Comparison of ENCODE assay signal across 9 mouse cellular contexts in genomic region chr8:124398843-124399402, GRCm38 (mm10). TPM values are rescaled to one million over a fixed set of nuclear protein-coding genes. Genes with fewer than 3 reads are reported as not detected.
DNase-seq lines count a peak whose midpoint lies in the region; ATAC-seq and TF ChIP-seq lines count a peak whose summit lies in the region.
"Had no signal": no experiment of that assay in that cellular context is flagged by ENCODE, and none has a peak within 500 bp of the region (broad histone marks: within the 10 kb centered on the region; RNA-seq: fewer than 3 reads in every experiment).

No protein-coding gene starts in this region.

- H3K27me3 ChIP-seq in heart, adult 2 months (ENCODE audit: control insufficient read depth, insufficient read depth, low read length): no peaks in the 10 kb centered on the region
- peaks cover 11% of the 10 kb centered on the region; the same call in 1 of the 2 replicates for H3K27me3 ChIP-seq in heart, embryonic 10.5 days (ENCODE audit: insufficient read depth, poor library complexity, severe bottlenecking)
- H3K27me3 ChIP-seq in spleen, adult 2 months (ENCODE audit: control insufficient read depth, insufficient read depth, low read length): no peaks in the 10 kb centered on the region
- no peaks in the 10 kb centered on the region for H3K27me3 ChIP-seq in limb, embryonic 10.5 days (ENCODE audit: low read depth, poor library complexity, severe bottlenecking)
- no peaks in the 10 kb centered on the region for H3K27me3 ChIP-seq in stomach, embryonic 15.5 days (replicated peaks)
- H3K27me3 ChIP-seq: limb, embryonic 12.5 days had no signal

- H3K4me2 ChIP-seq in stomach, embryonic 15.5 days: no peak overlapping the region
- H3K4me2 ChIP-seq: limb, embryonic 12.5 days had no signal

- peak; percentile 69 for TF ChIP-seq CTCF in heart, adult 2 months (IDR thresholded peaks at IDR 0.05)
- 0 out of 2 replicates have a peak, but pooled peaks have one; percentile 46 for TF ChIP-seq CTCF in spleen, adult 2 months (IDR thresholded peaks at IDR 0.05; ENCODE audit: extremely low read depth, insufficient read depth, insufficient read length, insufficient replicate concordance)

- H3K36me3 ChIP-seq in heart, adult 2 months (ENCODE audit: control insufficient read depth, insufficient read depth, low read length): no peaks in the 10 kb centered on the region
- no peaks in the 10 kb centered on the region for H3K36me3 ChIP-seq in heart, embryonic 10.5 days
- H3K36me3 ChIP-seq in spleen, adult 2 months (ENCODE audit: control insufficient read depth, insufficient read depth, low read length): no peaks in the 10 kb centered on the region
- no peaks in the 10 kb centered on the region for H3K36me3 ChIP-seq in limb, embryonic 10.5 days
- no peaks in the 10 kb centered on the region for H3K36me3 ChIP-seq in stomach, embryonic 15.5 days
- H3K36me3 ChIP-seq: limb, embryonic 12.5 days had no signal

- H3K4me3 ChIP-seq in heart, adult 2 months: no peak overlapping the region
- no peak overlapping the region for H3K4me3 ChIP-seq in heart, embryonic 10.5 days
- no peak overlapping the region for H3K4me3 ChIP-seq in spleen, adult 2 months (ENCODE audit: extremely low read depth, insufficient read depth, insufficient read length)
- no peak overlapping the region for H3K4me3 ChIP-seq in limb, embryonic 10.5 days
- H3K4me3 ChIP-seq in stomach, embryonic 15.5 days (replicated peaks): no peak overlapping the region
- H3K4me3 ChIP-seq: limb, embryonic 12.5 days had no signal

- no peaks in the 10 kb centered on the region for H3K4me1 ChIP-seq in heart, adult 2 months (ENCODE audit: control insufficient read depth, insufficient read depth, low read length)
- H3K4me1 ChIP-seq in heart, embryonic 10.5 days: peaks cover 14% of the 10 kb centered on the region; the same call in 1 of the 2 replicates
- no peaks in the 10 kb centered on the region for H3K4me1 ChIP-seq in spleen, adult 2 months (ENCODE audit: control insufficient read depth, insufficient read depth, insufficient read length)
- H3K4me1 ChIP-seq in limb, embryonic 10.5 days: no peaks in the 10 kb centered on the region
- 0 out of 2 replicates have a peak, but pooled peaks cover 24% of the 10 kb centered on the region for H3K4me1 ChIP-seq in stomach, embryonic 15.5 days
- H3K4me1 ChIP-seq: limb, embryonic 12.5 days had no signal

- no peak for DNase-seq in heart, adult 2 months
- DNase-seq in heart, embryonic 10.5 days (ENCODE audit: low spot score): no peak
- DNase-seq in spleen, adult 2 months (ENCODE audit: low read depth in 1 of 2, low spot score in 2 of 2): no peak
- no peak for DNase-seq in spleen, adult 12 weeks (ENCODE audit: low spot score)
- peak; percentile 71 to 83 for DNase-seq in cerebellum, postnatal 25 days
- peak; percentile 55 for DNase-seq in limb, embryonic 10.5 days (ENCODE audit: low spot score)
- DNase-seq in urinary bladder, postnatal 36 days (ENCODE audit: low spot score in 2 of 2): no peak

- 31% methylated on average over 12 of the region's 12 CpGs for WGBS in heart, adult 2 months
- WGBS in heart, embryonic 10.5 days: 25% methylated on average over 12 of the region's 12 CpGs
- 28% methylated on average over 12 of the region's 12 CpGs for WGBS in spleen, adult 2 months
- 36% methylated on average over 12 of the region's 12 CpGs for WGBS in limb, embryonic 10.5 days
- WGBS in stomach, embryonic 15.5 days: 31% methylated on average over 12 of the region's 12 CpGs

- H3K79me2 ChIP-seq in heart, adult 2 months (replicated peaks; ENCODE audit: control insufficient read depth, insufficient read depth, low read length): no peaks in the 10 kb centered on the region

- no peaks in the 10 kb centered on the region for H3K9me3 ChIP-seq in heart, embryonic 10.5 days
- H3K9me3 ChIP-seq in limb, embryonic 10.5 days (replicated peaks): no peaks in the 10 kb centered on the region
- no peaks in the 10 kb centered on the region for H3K9me3 ChIP-seq in stomach, embryonic 15.5 days
- H3K9me3 ChIP-seq: limb, embryonic 12.5 days had no signal

- TF ChIP-seq POLR2A in heart, adult 2 months (IDR thresholded peaks at IDR 0.05; ENCODE audit: insufficient read depth, low read depth, low read length): no peak
- TF ChIP-seq POLR2A in spleen, adult 2 months (IDR thresholded peaks at IDR 0.05; ENCODE audit: low read depth, low read length): no peak

- no peak overlapping the region for H3K27ac ChIP-seq in heart, adult 2 months
- no peak overlapping the region for H3K27ac ChIP-seq in heart, embryonic 10.5 days
- H3K27ac ChIP-seq in spleen, adult 2 months (ENCODE audit: insufficient read depth, low read length): no peak overlapping the region
- no peak overlapping the region for H3K27ac ChIP-seq in limb, embryonic 10.5 days
- no peak overlapping the region for H3K27ac ChIP-seq in stomach, embryonic 15.5 days
- H3K27ac ChIP-seq: limb, embryonic 12.5 days had no signal

- ATAC-seq in stomach, embryonic 15.5 days (ENCODE audit: insufficient read depth, low FRiP score, low read depth): peak; percentile 28; the same call in 1 of the 2 replicates

- intact Hi-C loops in heart, adult 2 months (cut with DNase I): loop anchor here (5.0 kb wide), 1 partner anchor 173 kb away; no protein-coding TSS in a partner anchor

- no peak for TF ChIP-seq EP300 in heart, adult 2 months (IDR thresholded peaks at IDR 0.05; ENCODE audit: insufficient read depth, low read depth, low read length)

- H3K9ac ChIP-seq in heart, adult 2 months (ENCODE audit: low read depth, low read length): no peak overlapping the region
- no peak overlapping the region for H3K9ac ChIP-seq in stomach, embryonic 15.5 days
- H3K9ac ChIP-seq: limb, embryonic 12.5 days had no signal

RNA-seq across cellular contexts. Expression of gene Pgbd5, which starts 40.5 kb away (rescaled TPM):
- under 1 TPM; 0.43 to 0.55 TPM for total RNA-seq in heart, adult 2 months (2021)
- 0.82 and 0.98 TPM in 2 replicates for polyA plus RNA-seq in heart, adult 2 months (2012; rRNA removed)
- polyA plus RNA-seq in heart, embryonic 10.5 days (2016; fragmentation: Nextera tagmentation; extraction: Ambion mirVana): 1.5 and 1.6 TPM in 2 replicates
- polyA plus RNA-seq in spleen, adult 2 months (2012; rRNA removed): 0.16 and 0.40 TPM in 2 replicates
- polyA plus RNA-seq in limb, embryonic 10.5 days (2016; fragmentation: Nextera tagmentation; extraction: Ambion mirVana): 0.20 and 0.35 TPM in 2 replicates
- 3.0 and 3.3 TPM in 2 replicates for polyA plus RNA-seq in stomach, embryonic 15.5 days (2015; fragmentation: Nextera tagmentation; extraction: Ambion mirVana)

Comparison
In these comparisons a context has a peak if more than half of its experiments do, and no peak if none do; other contexts are left out.
1. DNase-seq: peak in cerebellum, postnatal 25 days (2 of 2) and limb, embryonic 10.5 days (single experiment); none in heart, adult 2 months (0 of 2), heart, embryonic 10.5 days (single experiment), spleen, adult 2 months (0 of 2), spleen, adult 12 weeks (single experiment) and urinary bladder, postnatal 36 days (0 of 2).